Mouse (Mus musculus) liver, embryonic 13.5 days (tissue): ENCODE results near the gene Btnl9. TPM values are rescaled to one million over a fixed set of nuclear protein-coding genes. Genes with fewer than 3 reads are reported as not detected.

ENCODE experiments used
- polyA plus RNA-seq: library from polyadenylated mRNA; unstranded; fragments of >200 nt; fragmentation: Nextera tagmentation; extraction: Ambion mirVana; gene quantifications from 2 replicates; pipeline ENCODE4 v1.2.1, GENCODE M21; 2015

The Btnl9 gene
- polyA plus RNA-seq, 1 experiment from 2014 or later: 0.81 TPM

Other genes starting within 250 kb of the Btnl9 start
- gene Psme2b, start 241.0 kb downstream of the Btnl9 start, polyA plus RNA-seq: 2.0 and 3.6 TPM in 2 replicates
- gene Olfr56, start 208.3 kb downstream of the Btnl9 start, polyA plus RNA-seq: 0.05 and 0.12 TPM in 2 replicates
- 0.54 and 0.65 TPM in 2 replicates for gene 9930111J21Rik1, start 207.8 kb downstream of the Btnl9 start, polyA plus RNA-seq
- not detected in 2 replicates for gene Gm12185, start 194.9 kb downstream of the Btnl9 start, polyA plus RNA-seq
- 0.67 and 0.78 TPM in 2 replicates for gene Tgtp1, start 193.0 kb downstream of the Btnl9 start, polyA plus RNA-seq
- gene 9930111J21Rik2, start 135.9 kb downstream of the Btnl9 start, polyA plus RNA-seq: 0.52 and 0.65 TPM in 2 replicates
- gene Tgtp2, start 123.0 kb downstream of the Btnl9 start, polyA plus RNA-seq: 0.22 and 0.59 TPM in 2 replicates
- 7.3 and 7.4 TPM in 2 replicates for gene Ifi47, start 110.6 kb downstream of the Btnl9 start, polyA plus RNA-seq
- gene Olfr1396, start 72.3 kb downstream of the Btnl9 start, polyA plus RNA-seq: not detected in 2 replicates
- gene Olfr1395, start 44.9 kb downstream of the Btnl9 start, polyA plus RNA-seq: not detected in 2 replicates
- gene Olfr1394, start 32.8 kb downstream of the Btnl9 start, polyA plus RNA-seq: not detected in 2 replicates
- 10.7 and 14.2 TPM in 2 replicates for gene Zfp62, start 16.1 kb upstream of the Btnl9 start, polyA plus RNA-seq
- gene Mgat1, start 57.0 kb upstream of the Btnl9 start, polyA plus RNA-seq: 32.0 and 32.6 TPM in 2 replicates
- gene Olfr1393, start 91.1 kb upstream of the Btnl9 start, polyA plus RNA-seq: not detected in 2 replicates
- not detected in 2 replicates for gene Olfr1392, start 98.1 kb upstream of the Btnl9 start, polyA plus RNA-seq
- not detected in 2 replicates for gene Olfr10, start 117.6 kb upstream of the Btnl9 start, polyA plus RNA-seq
- not detected in 2 replicates for gene Olfr1391, start 135.6 kb upstream of the Btnl9 start, polyA plus RNA-seq
- not detected in 2 replicates for gene Olfr1390, start 148.0 kb upstream of the Btnl9 start, polyA plus RNA-seq
- gene Olfr1389, start 235.9 kb upstream of the Btnl9 start, polyA plus RNA-seq: not detected in 2 replicates
- gene Olfr1388, start 249.5 kb upstream of the Btnl9 start, polyA plus RNA-seq: 0.03 and 0.08 TPM in 2 replicates